Mouse (Mus musculus): ENCODE data around the gene Ccnd1.

DNA sequence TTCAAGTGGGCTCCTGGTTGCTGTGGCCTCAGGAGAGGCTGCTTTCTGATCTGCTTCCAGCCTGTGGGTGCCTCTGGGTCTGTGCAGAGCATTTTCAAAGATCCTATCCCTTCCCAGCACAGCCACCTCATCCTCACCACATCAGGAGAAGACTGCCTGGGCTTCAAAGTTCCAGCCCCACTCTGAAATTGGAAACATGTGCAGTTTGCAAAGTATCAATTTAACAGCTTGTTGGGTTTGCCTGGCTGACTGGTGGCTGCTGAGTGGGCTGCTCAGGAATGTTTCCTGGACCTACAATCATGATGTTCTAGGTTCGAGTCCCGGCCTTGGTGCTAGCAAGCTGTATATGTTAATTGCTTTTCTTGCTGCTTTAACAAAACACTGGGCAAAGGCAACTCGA is 49.1 kb upstream of the Ccnd1 start:
- TF ChIP-seq POLR2A (IDR thresholded peaks at IDR 0.05; ENCODE audit: borderline replicate concordance, extremely low read depth, low read depth, low read length) (no peak), CTCF (IDR thresholded peaks at IDR 0.05; ENCODE audit: insufficient read depth, low read length) (no peak)
